Mouse (Mus musculus) lung, adult 2 months (tissue): ENCODE measurements around the gene Adgrb2.

ENCODE experiments used
- CTCF ChIP-seq: fragments of 200-500 bp; IDR thresholded peaks from 2 replicates; pipeline ENCODE4 v1.5.1; 2011; ENCODE audit warnings: mild to moderate bottlenecking, low read length, control low read depth; ENCODE audit not compliant: insufficient read depth
- POLR2A ChIP-seq: fragments of 200-500 bp; IDR thresholded peaks from 2 replicates; pipeline ENCODE4 v1.6.1; 2011; ENCODE audit warnings: low read depth, mild to moderate bottlenecking, control low read depth, low read length, borderline replicate concordance; ENCODE audit errors: extremely low read depth

- TF ChIP-seq CTCF (no peak), POLR2A (no peak)
Observed at GRCm38 (mm10) chr4:130022952-130023351, 38.3 kb downstream of the Adgrb2 start.
